31 mouse cellular contexts compared by ENCODE assay signal in the genomic region with DNA sequence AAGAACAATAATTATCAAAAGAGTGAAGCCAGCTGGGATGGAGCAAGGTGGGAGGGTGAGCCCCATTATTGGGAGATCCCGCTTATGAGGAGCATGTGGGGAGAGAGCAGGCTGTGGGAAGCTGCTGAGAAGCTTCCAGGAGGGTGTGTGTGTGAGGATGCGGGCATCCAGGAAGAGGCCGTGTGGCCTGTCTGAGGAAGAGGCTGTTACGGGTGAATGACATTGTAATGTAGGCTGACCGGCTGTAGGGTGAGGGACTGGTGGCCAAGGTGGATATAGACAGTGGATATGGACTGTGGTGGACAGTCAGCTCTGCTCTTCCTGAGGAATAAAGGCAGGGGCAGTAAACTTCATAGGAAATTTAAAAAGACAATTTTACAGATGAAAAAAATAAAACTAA. TPM values are rescaled to one million over a fixed set of nuclear protein-coding genes. Genes with fewer than 3 reads are reported as not detected.
DNase-seq lines count a peak whose midpoint lies in the region; ATAC-seq lines count a peak whose summit lies in the region.
"Had no signal": no experiment of that assay in that cellular context is flagged by ENCODE, and none has a peak within 500 bp of the region (broad histone marks: within the 10 kb centered on the region; RNA-seq: fewer than 3 reads in every experiment).

No protein-coding gene starts in this region.

- H3K27ac ChIP-seq in forebrain, embryonic 13.5 days: no peak overlapping the region
- H3K27ac ChIP-seq in forebrain, embryonic 11.5 days (ENCODE audit: low read depth, low read length): no peak overlapping the region
- no peak overlapping the region for H3K27ac ChIP-seq in kidney, embryonic 15.5 days
- H3K27ac ChIP-seq in kidney, embryonic 16.5 days (ENCODE audit: low read length): no peak overlapping the region
- peak overlapping the region; percentile 88 for H3K27ac ChIP-seq in intestine, embryonic 15.5 days
- H3K27ac ChIP-seq in stomach, embryonic 16.5 days (ENCODE audit: low read length): peak overlapping the region; percentile 95
- H3K27ac ChIP-seq: embryonic facial prominence, embryonic 10.5 days; embryonic facial prominence, embryonic 15.5 days; forebrain, embryonic 15.5 days; gastrocnemius, adult 2 months; heart, adult 2 months; hindbrain, embryonic 15.5 days; limb, embryonic 10.5 days; limb, embryonic 15.5 days; liver, embryonic 13.5 days; neural tube, embryonic 13.5 days had no signal

- H3K27me3 ChIP-seq in forebrain, embryonic 13.5 days: no peaks in the 10 kb centered on the region
- no peaks in the 10 kb centered on the region for H3K27me3 ChIP-seq in forebrain, embryonic 11.5 days (ENCODE audit: control insufficient read depth, insufficient read depth, low read length)
- no peaks in the 10 kb centered on the region for H3K27me3 ChIP-seq in kidney, embryonic 15.5 days
- no peaks in the 10 kb centered on the region for H3K27me3 ChIP-seq in kidney, embryonic 16.5 days (ENCODE audit: insufficient read depth, low read length)
- H3K27me3 ChIP-seq in intestine, embryonic 15.5 days (replicated peaks): no peaks in the 10 kb centered on the region
- no peaks in the 10 kb centered on the region for H3K27me3 ChIP-seq in stomach, embryonic 16.5 days (ENCODE audit: control insufficient read depth, insufficient read depth, low read length)
- H3K27me3 ChIP-seq: embryonic facial prominence, embryonic 15.5 days; forebrain, embryonic 15.5 days; hindbrain, embryonic 15.5 days; limb, embryonic 15.5 days; liver, embryonic 13.5 days; neural tube, embryonic 13.5 days had no signal

- H3K4me1 ChIP-seq in forebrain, embryonic 13.5 days: peaks cover 26% of the 10 kb centered on the region
- peaks cover 9% of the 10 kb centered on the region; the same call in 1 of the 2 replicates for H3K4me1 ChIP-seq in forebrain, embryonic 11.5 days (replicated peaks; ENCODE audit: control insufficient read depth, insufficient read depth, low read length)
- peaks cover 19% of the 10 kb centered on the region for H3K4me1 ChIP-seq in kidney, embryonic 15.5 days
- peaks cover 3% of the 10 kb centered on the region for H3K4me1 ChIP-seq in kidney, embryonic 16.5 days (ENCODE audit: insufficient read depth, low read length)
- H3K4me1 ChIP-seq in intestine, embryonic 15.5 days (replicated peaks): peaks cover 19% of the 10 kb centered on the region
- H3K4me1 ChIP-seq in stomach, embryonic 16.5 days (ENCODE audit: control insufficient read depth, insufficient read depth, low read length): peaks cover 22% of the 10 kb centered on the region
- H3K4me1 ChIP-seq: liver, embryonic 13.5 days had no signal

- no peak overlapping the region for H3K4me3 ChIP-seq in forebrain, embryonic 13.5 days
- H3K4me3 ChIP-seq in forebrain, embryonic 11.5 days (ENCODE audit: low read depth, low read length): no peak overlapping the region
- no peak overlapping the region for H3K4me3 ChIP-seq in kidney, embryonic 15.5 days (replicated peaks)
- no peak overlapping the region for H3K4me3 ChIP-seq in kidney, embryonic 16.5 days (ENCODE audit: low read length)
- H3K4me3 ChIP-seq in intestine, embryonic 15.5 days (replicated peaks): no peak overlapping the region
- H3K4me3 ChIP-seq in stomach, embryonic 16.5 days (replicated peaks; ENCODE audit: low read length): no peak overlapping the region
- H3K4me3 ChIP-seq: embryonic facial prominence, embryonic 10.5 days; embryonic facial prominence, embryonic 15.5 days; forebrain, embryonic 15.5 days; gastrocnemius, adult 2 months; heart, adult 2 months; hindbrain, embryonic 15.5 days; limb, embryonic 10.5 days; limb, embryonic 15.5 days; liver, embryonic 13.5 days; neural tube, embryonic 13.5 days had no signal

- no peak for DNase-seq in forebrain, embryonic 11.5 days (ENCODE audit: low spot score)
- DNase-seq in urinary bladder, adult 18-20 months (ENCODE audit: low spot score in 2 of 2): no peak
- DNase-seq: adrenal gland, adult 8-10 months; cerebellum, adult 8-10 months; cerebellum, postnatal 25 days; gastrocnemius, adult 2 months; gastrocnemius, postnatal 36 days; heart, adult 2 months; kidney, adult 9 months; kidney, postnatal 4 days; liver, embryonic 13.5 days; lung, adult 2 months; thymus, adult 18-20 months; thymus, postnatal 25 days had no signal

- H3K4me2 ChIP-seq in forebrain, embryonic 13.5 days: no peak overlapping the region
- H3K4me2 ChIP-seq in forebrain, embryonic 11.5 days (ENCODE audit: low read depth, low read length, severe bottlenecking): no peak overlapping the region
- no peak overlapping the region for H3K4me2 ChIP-seq in kidney, embryonic 15.5 days
- H3K4me2 ChIP-seq in kidney, embryonic 16.5 days (replicated peaks; ENCODE audit: low read depth, low read length): no peak overlapping the region
- H3K4me2 ChIP-seq in intestine, embryonic 15.5 days (replicated peaks): no peak overlapping the region; the same call in 1 of the 2 replicates
- H3K4me2 ChIP-seq in stomach, embryonic 16.5 days (ENCODE audit: low read depth, low read length): no peak overlapping the region
- H3K4me2 ChIP-seq: embryonic facial prominence, embryonic 15.5 days; forebrain, embryonic 15.5 days; hindbrain, embryonic 15.5 days; limb, embryonic 15.5 days; liver, embryonic 13.5 days; midbrain, embryonic 11.5 days; neural tube, embryonic 13.5 days had no signal

- H3K9ac ChIP-seq in forebrain, embryonic 13.5 days: no peak overlapping the region
- H3K9ac ChIP-seq in forebrain, embryonic 11.5 days (ENCODE audit: low read length): no peak overlapping the region
- no peak overlapping the region for H3K9ac ChIP-seq in kidney, embryonic 15.5 days
- H3K9ac ChIP-seq in kidney, embryonic 16.5 days (replicated peaks; ENCODE audit: low read length): no peak overlapping the region
- no peak overlapping the region for H3K9ac ChIP-seq in intestine, embryonic 15.5 days
- no peak overlapping the region for H3K9ac ChIP-seq in stomach, embryonic 16.5 days (ENCODE audit: low read length)
- H3K9ac ChIP-seq: embryonic facial prominence, embryonic 15.5 days; forebrain, embryonic 15.5 days; hindbrain, embryonic 15.5 days; limb, embryonic 15.5 days; liver, embryonic 13.5 days; neural tube, embryonic 13.5 days had no signal

- WGBS in forebrain, embryonic 13.5 days: 73% methylated on average over 5 of the region's 5 CpGs
- 82% methylated on average over 5 of the region's 5 CpGs for WGBS in forebrain, embryonic 11.5 days
- WGBS in kidney, embryonic 15.5 days: 59% methylated on average over 5 of the region's 5 CpGs
- 55% methylated on average over 5 of the region's 5 CpGs for WGBS in kidney, embryonic 16.5 days
- 87% methylated on average over 5 of the region's 5 CpGs for WGBS in intestine, embryonic 15.5 days
- 70% methylated on average over 5 of the region's 5 CpGs for WGBS in stomach, embryonic 16.5 days

- H3K9me3 ChIP-seq in forebrain, embryonic 13.5 days (replicated peaks): no peaks in the 10 kb centered on the region
- no peaks in the 10 kb centered on the region for H3K9me3 ChIP-seq in forebrain, embryonic 11.5 days (ENCODE audit: control insufficient read depth, low read length)
- H3K9me3 ChIP-seq in kidney, embryonic 15.5 days (replicated peaks): no peaks in the 10 kb centered on the region
- H3K9me3 ChIP-seq in kidney, embryonic 16.5 days (ENCODE audit: low read length): no peaks in the 10 kb centered on the region
- H3K9me3 ChIP-seq in intestine, embryonic 15.5 days: no peaks in the 10 kb centered on the region
- no peaks in the 10 kb centered on the region for H3K9me3 ChIP-seq in stomach, embryonic 16.5 days (replicated peaks; ENCODE audit: control insufficient read depth, low read length)
- H3K9me3 ChIP-seq: embryonic facial prominence, embryonic 10.5 days; embryonic facial prominence, embryonic 15.5 days; forebrain, embryonic 15.5 days; G1E; hindbrain, embryonic 15.5 days; limb, embryonic 10.5 days; limb, embryonic 15.5 days; liver, embryonic 13.5 days; neural tube, embryonic 13.5 days had no signal

- H3K36me3 ChIP-seq in forebrain, embryonic 13.5 days (ENCODE audit: poor library complexity, severe bottlenecking): no peaks in the 10 kb centered on the region
- H3K36me3 ChIP-seq in forebrain, embryonic 11.5 days (ENCODE audit: control insufficient read depth, insufficient read depth, low read length): no peaks in the 10 kb centered on the region
- H3K36me3 ChIP-seq in kidney, embryonic 15.5 days: no peaks in the 10 kb centered on the region
- H3K36me3 ChIP-seq in kidney, embryonic 16.5 days (ENCODE audit: insufficient read depth, low read length): no peaks in the 10 kb centered on the region
- H3K36me3 ChIP-seq in intestine, embryonic 15.5 days: no peaks in the 10 kb centered on the region
- H3K36me3 ChIP-seq in stomach, embryonic 16.5 days (ENCODE audit: control insufficient read depth, insufficient read depth, low read length): no peaks in the 10 kb centered on the region
- H3K36me3 ChIP-seq: embryonic facial prominence, embryonic 10.5 days; embryonic facial prominence, embryonic 15.5 days; forebrain, embryonic 15.5 days; G1E; hindbrain, embryonic 15.5 days; limb, embryonic 10.5 days; limb, embryonic 15.5 days; liver, embryonic 13.5 days; neural tube, embryonic 13.5 days had no signal

- 0 out of 2 replicates have a peak, but pooled peaks have one; percentile 23 for ATAC-seq in forebrain, embryonic 13.5 days
- ATAC-seq in forebrain, embryonic 11.5 days (replicated peaks; ENCODE audit: low FRiP score): no peak
- ATAC-seq in kidney, embryonic 15.5 days (replicated peaks; ENCODE audit: low FRiP score): peak; percentile 54; the same call in 1 of the 2 replicates
- no peak for ATAC-seq in kidney, embryonic 16.5 days (ENCODE audit: low FRiP score, low TSS enrichment)
- no peak for ATAC-seq in intestine, embryonic 15.5 days
- ATAC-seq in stomach, embryonic 16.5 days (ENCODE audit: insufficient read depth, low FRiP score): no peak
- ATAC-seq: forebrain, embryonic 15.5 days; inflammation-experienced regulatory T-cells, adult 6 months had no signal

RNA-seq across cellular contexts. Expression of a gene that starts 12.8 kb away (rescaled TPM):
- 15.4 and 23.8 TPM in 2 replicates for polyA plus RNA-seq in forebrain, embryonic 13.5 days (2015; fragmentation: Nextera tagmentation; extraction: Ambion mirVana)
- polyA plus RNA-seq in forebrain, embryonic 11.5 days (2014; fragmentation: Nextera tagmentation; extraction: Ambion mirVana): 24.3 and 27.0 TPM in 2 replicates
- polyA plus RNA-seq in kidney, embryonic 15.5 days (2015; fragmentation: Nextera tagmentation; extraction: Ambion mirVana): 168 and 169 TPM in 2 replicates
- 173 and 181 TPM in 2 replicates for polyA plus RNA-seq in kidney, embryonic 16.5 days (2015; fragmentation: Nextera tagmentation; extraction: Ambion mirVana)
- polyA plus RNA-seq in intestine, embryonic 15.5 days (2015; fragmentation: Nextera tagmentation; extraction: Ambion mirVana): 412 and 430 TPM in 2 replicates
- polyA plus RNA-seq in stomach, embryonic 16.5 days (2015; fragmentation: Nextera tagmentation; extraction: Ambion mirVana): 820 and 892 TPM in 2 replicates
- polyA plus RNA-seq: G1E had no signal

RNA-seq across cellular contexts. Expression of a gene that starts 17.2 kb away (rescaled TPM):
- not detected in 2 replicates for polyA plus RNA-seq in forebrain, embryonic 13.5 days (2015; fragmentation: Nextera tagmentation; extraction: Ambion mirVana)
- polyA plus RNA-seq in forebrain, embryonic 11.5 days (2014; fragmentation: Nextera tagmentation; extraction: Ambion mirVana): not detected in 2 replicates
- polyA plus RNA-seq in kidney, embryonic 15.5 days (2015; fragmentation: Nextera tagmentation; extraction: Ambion mirVana): 0.46 TPM in 1 of 2 replicates, not detected in the other
- polyA plus RNA-seq in kidney, embryonic 16.5 days (2015; fragmentation: Nextera tagmentation; extraction: Ambion mirVana): 0.45 and 0.99 TPM in 2 replicates
- polyA plus RNA-seq in intestine, embryonic 15.5 days (2015; fragmentation: Nextera tagmentation; extraction: Ambion mirVana): 15.0 and 15.7 TPM in 2 replicates
- 4.5 and 5.2 TPM in 2 replicates for polyA plus RNA-seq in stomach, embryonic 16.5 days (2015; fragmentation: Nextera tagmentation; extraction: Ambion mirVana)
- polyA plus RNA-seq: embryonic facial prominence, embryonic 10.5 days; forebrain, embryonic 15.5 days; G1E; heart, adult 2 months; heart, embryonic 14.5 days; hindbrain, embryonic 15.5 days; inflammation-experienced regulatory T-cells, adult 6 months; limb, embryonic 10.5 days; limb, embryonic 15.5 days; liver, embryonic 13.5 days; lung, adult 2 months; midbrain, embryonic 11.5 days; neural tube, embryonic 13.5 days had no signal

RNA-seq across cellular contexts. Expression of a gene that starts 21.9 kb away (rescaled TPM):
- 0.40 and 1.6 TPM in 2 replicates for polyA plus RNA-seq in forebrain, embryonic 13.5 days (2015; fragmentation: Nextera tagmentation; extraction: Ambion mirVana)
- 0.69 and 1.9 TPM in 2 replicates for polyA plus RNA-seq in forebrain, embryonic 11.5 days (2014; fragmentation: Nextera tagmentation; extraction: Ambion mirVana)
- 4.2 and 6.4 TPM in 2 replicates for polyA plus RNA-seq in kidney, embryonic 15.5 days (2015; fragmentation: Nextera tagmentation; extraction: Ambion mirVana)
- polyA plus RNA-seq in kidney, embryonic 16.5 days (2015; fragmentation: Nextera tagmentation; extraction: Ambion mirVana): 3.6 and 5.5 TPM in 2 replicates
- 4.4 and 8.2 TPM in 2 replicates for polyA plus RNA-seq in intestine, embryonic 15.5 days (2015; fragmentation: Nextera tagmentation; extraction: Ambion mirVana)
- polyA plus RNA-seq in stomach, embryonic 16.5 days (2015; fragmentation: Nextera tagmentation; extraction: Ambion mirVana): 12.5 and 15.1 TPM in 2 replicates
- polyA plus RNA-seq: G1E; neural tube, embryonic 13.5 days had no signal

RNA-seq across cellular contexts. Expression of a gene that starts 23.8 kb away (rescaled TPM):
- not detected in 2 replicates for polyA plus RNA-seq in forebrain, embryonic 13.5 days (2015; fragmentation: Nextera tagmentation; extraction: Ambion mirVana)
- polyA plus RNA-seq in forebrain, embryonic 11.5 days (2014; fragmentation: Nextera tagmentation; extraction: Ambion mirVana): not detected in 2 replicates
- not detected in 2 replicates for polyA plus RNA-seq in kidney, embryonic 15.5 days (2015; fragmentation: Nextera tagmentation; extraction: Ambion mirVana)
- not detected in 2 replicates for polyA plus RNA-seq in kidney, embryonic 16.5 days (2015; fragmentation: Nextera tagmentation; extraction: Ambion mirVana)
- polyA plus RNA-seq in intestine, embryonic 15.5 days (2015; fragmentation: Nextera tagmentation; extraction: Ambion mirVana): not detected in 2 replicates
- not detected in 2 replicates for polyA plus RNA-seq in stomach, embryonic 16.5 days (2015; fragmentation: Nextera tagmentation; extraction: Ambion mirVana)
- polyA plus RNA-seq: embryonic facial prominence, embryonic 10.5 days; embryonic facial prominence, embryonic 15.5 days; forebrain, embryonic 15.5 days; G1E; heart, adult 2 months; heart, embryonic 14.5 days; hindbrain, embryonic 15.5 days; inflammation-experienced regulatory T-cells, adult 6 months; limb, embryonic 10.5 days; limb, embryonic 15.5 days; liver, embryonic 13.5 days; lung, adult 2 months; midbrain, embryonic 11.5 days; midbrain, postnatal 0 days; neural tube, embryonic 13.5 days had no signal

RNA-seq across cellular contexts. Expression of a gene that starts 28.3 kb away (rescaled TPM):
- polyA plus RNA-seq in forebrain, embryonic 13.5 days (2015; fragmentation: Nextera tagmentation; extraction: Ambion mirVana): 0.26 TPM in 1 of 2 replicates, not detected in the other
- polyA plus RNA-seq in forebrain, embryonic 11.5 days (2014; fragmentation: Nextera tagmentation; extraction: Ambion mirVana): not detected in 2 replicates
- polyA plus RNA-seq in kidney, embryonic 15.5 days (2015; fragmentation: Nextera tagmentation; extraction: Ambion mirVana): 0.16 and 0.17 TPM in 2 replicates
- 0.12 and 0.36 TPM in 2 replicates for polyA plus RNA-seq in kidney, embryonic 16.5 days (2015; fragmentation: Nextera tagmentation; extraction: Ambion mirVana)
- polyA plus RNA-seq in intestine, embryonic 15.5 days (2015; fragmentation: Nextera tagmentation; extraction: Ambion mirVana): 0.13 and 0.44 TPM in 2 replicates
- 9.8 and 29.5 TPM in 2 replicates for polyA plus RNA-seq in stomach, embryonic 16.5 days (2015; fragmentation: Nextera tagmentation; extraction: Ambion mirVana)
- polyA plus RNA-seq: embryonic facial prominence, embryonic 10.5 days; forebrain, embryonic 15.5 days; G1E; heart, embryonic 14.5 days; hindbrain, embryonic 15.5 days; inflammation-experienced regulatory T-cells, adult 6 months; limb, embryonic 10.5 days; liver, embryonic 13.5 days; midbrain, embryonic 11.5 days; midbrain, postnatal 0 days; neural tube, embryonic 13.5 days had no signal

Comparison
In these comparisons a context has a peak if more than half of its experiments do, and no peak if none do; other contexts are left out.
1. ATAC-seq: peak in forebrain, embryonic 13.5 days (single experiment) and kidney, embryonic 15.5 days (single experiment); none in forebrain, embryonic 11.5 days (single experiment), kidney, embryonic 16.5 days (single experiment), intestine, embryonic 15.5 days (single experiment) and stomach, embryonic 16.5 days (single experiment).
2. H3K27ac ChIP-seq: peak in intestine, embryonic 15.5 days (single experiment) and stomach, embryonic 16.5 days (single experiment); none in forebrain, embryonic 13.5 days (single experiment), forebrain, embryonic 11.5 days (single experiment), kidney, embryonic 15.5 days (single experiment) and kidney, embryonic 16.5 days (single experiment).